Mouse (Mus musculus) midbrain, embryonic 12.5 days (tissue): ENCODE measurements around the gene Il25. TPM values are rescaled to one million over a fixed set of nuclear protein-coding genes. Genes with fewer than 3 reads are reported as not detected.
"Not testable (repeated sequence)": the region's sequence is repeated elsewhere in the genome, so short reads cannot be mapped to it uniquely, and the experiment has no call there.

Experiments used
- ATAC-seq: fragments of 200-750 bp; cut with Nextera tagmentation; 2 replicates; pipeline ENCODE4 v1.8.0; 2017; ENCODE audit warnings: low read depth, moderate TSS enrichment, moderate library complexity; ENCODE audit not compliant: low FRiP score
- H3K27ac ChIP-seq: fragments of 300-500 bp; sonication (generic); replicated peaks from 2 replicates; pipeline ENCODE4 v1.5.1; 2016; ENCODE audit warnings: mild to moderate bottlenecking
- H3K27me3 ChIP-seq: fragments of 300-500 bp; sonication (generic); 2 replicates; pipeline ENCODE4 v1.6.1; 2016; ENCODE audit warnings: mild to moderate bottlenecking
- H3K36me3 ChIP-seq: fragments of 300-500 bp; sonication (generic); 2 replicates; pipeline ENCODE4 v1.6.1; 2016
- H3K4me1 ChIP-seq: fragments of 300-500 bp; sonication (generic); 2 replicates; pipeline ENCODE4 v1.6.1; 2016
- H3K4me2 ChIP-seq: fragments of 300-500 bp; sonication (generic); replicated peaks from 2 replicates; pipeline ENCODE4 v1.6.1; 2016; ENCODE audit warnings: mild to moderate bottlenecking, moderate library complexity
- H3K4me3 ChIP-seq: fragments of 300-500 bp; sonication (generic); 2 replicates; pipeline ENCODE4 v1.5.1; 2016; ENCODE audit warnings: mild to moderate bottlenecking
- H3K9ac ChIP-seq: fragments of 300-500 bp; sonication (generic); replicated peaks from 2 replicates; pipeline ENCODE4 v1.6.1; 2016; ENCODE audit warnings: mild to moderate bottlenecking, moderate library complexity
- H3K9me3 ChIP-seq: fragments of 300-500 bp; sonication (generic); 2 replicates; pipeline ENCODE4 v1.6.1; 2016; ENCODE audit warnings: mild to moderate bottlenecking
- WGBS: fragments of 180-500 bp; shearing (Covaris S2); methylation state at CpG from one replicate; pipeline ENCODE4 v1.1.7; 2016; 5-methylcytosine and 5-hydroxymethylcytosine counted together
- polyA plus RNA-seq: library from polyadenylated mRNA; unstranded; fragments of >200 nt; fragmentation: Nextera tagmentation; extraction: Ambion mirVana; gene quantifications from 2 replicates; pipeline ENCODE4 v1.2.1, GENCODE M21; 2016

The Il25 gene
- polyA plus RNA-seq, 1 experiment from 2014 or later = not detected

DNA sequence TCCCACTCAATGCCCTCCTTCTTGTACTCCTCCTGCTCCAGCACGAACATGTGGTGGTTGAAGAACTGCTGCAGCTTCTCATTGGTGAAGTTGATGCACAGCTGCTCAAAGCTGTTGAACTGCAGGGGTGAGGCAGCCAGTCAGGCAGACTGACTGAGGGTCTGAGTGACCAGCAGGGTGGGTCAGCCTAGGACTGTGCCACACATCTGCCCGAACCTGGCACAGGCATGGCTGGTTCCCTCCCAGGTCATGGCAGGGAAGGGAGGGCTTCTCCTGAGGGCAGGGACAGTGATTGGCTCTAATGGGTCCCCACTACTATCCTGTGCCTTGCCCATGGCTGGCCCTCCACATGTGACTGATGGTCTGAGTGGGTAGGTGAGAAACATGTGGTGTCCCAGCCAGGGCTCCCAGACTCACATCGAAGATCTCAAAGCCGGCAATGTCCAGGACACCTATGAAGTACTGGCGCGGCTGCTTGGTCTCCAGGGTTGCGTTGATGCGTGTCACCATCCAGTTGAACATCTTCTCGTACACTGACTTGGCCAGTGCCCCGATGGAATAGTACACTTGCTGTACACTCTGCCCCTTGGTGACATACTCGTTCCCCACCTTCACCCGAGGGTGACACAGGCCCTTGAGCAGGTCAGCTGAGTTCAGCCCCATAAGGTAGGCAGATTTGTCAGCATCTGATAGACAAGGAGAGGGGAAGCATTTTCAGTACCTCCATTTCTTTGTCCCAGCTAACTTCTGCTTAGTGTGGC, 27.5 kb downstream of the Il25 start:
- not testable (repeated sequence) for H3K27ac ChIP-seq, H3K4me1 ChIP-seq, H3K9ac ChIP-seq, H3K36me3 ChIP-seq, H3K27me3 ChIP-seq, H3K9me3 ChIP-seq, H3K4me2 ChIP-seq, ATAC-seq, H3K4me3 ChIP-seq
- WGBS = 96% methylated on average over 12 of the region's 12 CpGs

DNA sequence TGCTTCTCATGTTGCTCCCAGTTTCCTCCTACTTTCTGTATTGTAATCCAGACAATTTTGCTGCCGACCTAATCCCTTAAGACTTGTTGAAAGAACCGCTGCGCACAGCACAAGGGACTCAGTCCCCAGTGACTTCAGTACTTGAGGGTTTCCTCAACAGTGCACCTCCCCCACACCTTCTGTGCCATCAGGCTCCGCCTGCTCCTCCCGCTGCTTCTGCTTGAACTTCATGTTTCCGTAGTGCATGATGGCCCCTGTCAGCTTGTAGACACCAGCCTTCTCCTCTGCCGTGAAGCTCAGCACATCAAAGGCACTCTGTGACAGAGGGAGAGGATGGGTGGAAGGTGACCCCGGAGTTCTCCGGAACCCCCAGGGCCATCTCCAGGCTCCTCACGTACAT, 28.3 kb downstream of the Il25 start:
- Histone ChIP-seq H3K4me3 (no peak overlapping the region), H3K36me3 (no peaks in the 10 kb centered on the region), H3K9ac (no peak overlapping the region), H3K27ac (no peak overlapping the region), H3K4me2 (no peak overlapping the region), H3K27me3 (no peaks in the 10 kb centered on the region), H3K4me1 (no peaks in the 10 kb centered on the region), H3K9me3 (no peaks in the 10 kb centered on the region)
- ATAC-seq = no peak
- WGBS = 72% methylated on average over 10 of the region's 10 CpGs

DNA sequence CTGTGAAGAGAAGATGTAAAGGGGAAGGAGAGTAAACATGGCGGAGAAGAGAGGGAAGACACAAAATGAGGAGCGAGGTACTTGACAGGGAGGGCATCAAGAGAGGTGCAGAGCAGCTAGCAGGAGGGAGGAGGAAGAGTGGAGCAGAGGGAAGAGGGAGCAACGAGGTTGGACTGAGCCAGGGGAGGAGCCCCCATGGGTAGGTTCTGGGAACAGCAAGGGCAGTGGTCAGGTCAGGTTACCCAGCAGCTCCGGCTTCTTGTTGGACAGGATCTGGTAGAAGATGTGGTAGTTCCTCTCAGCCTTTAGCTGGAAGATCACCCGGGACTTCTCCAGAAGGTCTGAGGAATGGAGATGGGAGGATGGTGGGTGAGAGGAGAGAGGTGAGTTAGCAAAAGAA, 29.0 kb downstream of the Il25 start:
- no peak overlapping the region for H3K4me2 ChIP-seq
- no peak for ATAC-seq
- WGBS = 81% methylated on average over 5 of the region's 5 CpGs

DNA sequence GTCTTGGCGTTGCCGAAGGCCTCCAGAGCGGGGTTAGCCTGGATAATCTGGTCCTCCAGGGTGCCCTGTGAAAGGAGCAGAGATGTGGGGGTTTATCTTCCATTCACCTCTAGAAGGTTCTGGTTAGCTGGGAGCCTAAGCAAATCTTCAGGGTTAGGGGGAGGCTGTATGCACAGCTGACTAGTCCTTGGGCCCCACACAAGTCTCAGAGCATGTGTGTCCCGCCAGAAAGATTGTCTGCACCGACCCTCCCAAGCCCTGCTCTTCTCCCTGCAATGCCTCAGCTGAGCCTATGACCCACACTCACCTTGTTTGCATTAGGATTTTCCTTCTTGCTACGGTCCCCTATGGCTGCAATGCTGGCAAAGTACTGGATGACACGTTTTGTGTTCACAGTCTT, 30.2 kb downstream of the Il25 start:
- Histone ChIP-seq H3K27me3 (no peaks in the 10 kb centered on the region), H3K36me3 (no peaks in the 10 kb centered on the region), H3K4me1 (no peaks in the 10 kb centered on the region), H3K4me3 (no peak overlapping the region), H3K9ac (no peak overlapping the region), H3K4me2 (no peak overlapping the region), H3K27ac (no peak overlapping the region), H3K9me3 (no peaks in the 10 kb centered on the region)
- ATAC-seq = no peak
- WGBS = 85% methylated on average over 7 of the region's 7 CpGs

More for the DNA sequence above, 29.0 kb downstream of the Il25 start:
- no peaks in the 10 kb centered on the region for H3K36me3 ChIP-seq
- H3K9ac ChIP-seq = no peak overlapping the region
- H3K4me1 ChIP-seq = no peaks in the 10 kb centered on the region
- H3K4me3 ChIP-seq = no peak overlapping the region
- H3K27ac ChIP-seq = no peak overlapping the region
- no peaks in the 10 kb centered on the region for H3K27me3 ChIP-seq
- H3K9me3 ChIP-seq = no peaks in the 10 kb centered on the region

DNA sequence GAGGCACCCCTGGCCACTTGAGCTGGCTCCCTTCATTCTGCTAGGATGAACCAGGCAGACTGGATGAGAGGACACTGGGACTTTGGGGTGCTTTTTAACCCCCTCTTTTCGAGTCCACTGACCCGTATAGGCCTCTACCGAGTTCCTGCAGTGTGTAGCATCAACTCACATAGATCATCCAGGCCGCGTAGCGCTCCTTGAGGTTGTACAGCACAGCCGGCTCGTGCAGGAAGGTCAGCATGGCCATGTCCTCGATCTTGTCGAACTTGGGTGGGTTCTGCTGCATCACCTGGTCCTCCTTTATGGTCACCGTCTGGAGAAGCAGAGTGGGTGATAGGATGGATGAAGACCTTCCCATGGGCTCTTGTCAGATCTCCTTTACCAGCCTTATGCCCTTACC, 31.2 kb downstream of the Il25 start:
- H3K27me3 ChIP-seq = no peaks in the 10 kb centered on the region
- no peak for ATAC-seq
- 87% methylated on average over 11 of the region's 11 CpGs for WGBS

DNA sequence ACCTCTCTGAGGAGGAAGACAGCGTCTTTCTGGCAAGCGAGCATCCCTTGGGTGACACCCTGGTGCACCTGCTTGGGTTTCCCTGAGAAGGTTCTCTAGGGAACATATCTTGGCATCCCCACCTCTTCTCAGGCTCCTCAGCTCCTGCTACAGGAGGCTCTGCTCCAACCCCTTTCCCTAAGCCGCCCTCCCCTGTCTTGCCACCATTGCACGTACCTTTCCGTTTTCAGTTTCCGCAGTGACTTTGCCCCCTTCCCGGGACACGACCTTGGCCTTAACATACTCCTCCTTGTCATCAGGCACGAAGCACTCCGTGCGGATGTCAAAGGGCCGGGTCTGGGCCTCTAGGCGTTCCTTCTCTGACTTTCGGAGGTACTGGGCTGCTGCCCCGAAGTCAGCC, 32.5 kb downstream of the Il25 start:
- H3K4me2 ChIP-seq = no peak overlapping the region
- H3K4me3 ChIP-seq = no peak overlapping the region
- WGBS = 88% methylated on average over 15 of the region's 15 CpGs
- no peak overlapping the region for H3K27ac ChIP-seq
- H3K4me1 ChIP-seq = no peaks in the 10 kb centered on the region
- no peaks in the 10 kb centered on the region for H3K36me3 ChIP-seq
- H3K9ac ChIP-seq = no peak overlapping the region
- ATAC-seq = no peak
- H3K27me3 ChIP-seq = no peaks in the 10 kb centered on the region
- no peaks in the 10 kb centered on the region for H3K9me3 ChIP-seq

More for the DNA sequence above, 31.2 kb downstream of the Il25 start:
- no peak overlapping the region for H3K4me2 ChIP-seq
- H3K36me3 ChIP-seq = no peaks in the 10 kb centered on the region
- no peak overlapping the region for H3K9ac ChIP-seq
- H3K4me3 ChIP-seq = no peak overlapping the region
- no peak overlapping the region for H3K27ac ChIP-seq
- H3K4me1 ChIP-seq = no peaks in the 10 kb centered on the region
- no peaks in the 10 kb centered on the region for H3K9me3 ChIP-seq

DNA sequence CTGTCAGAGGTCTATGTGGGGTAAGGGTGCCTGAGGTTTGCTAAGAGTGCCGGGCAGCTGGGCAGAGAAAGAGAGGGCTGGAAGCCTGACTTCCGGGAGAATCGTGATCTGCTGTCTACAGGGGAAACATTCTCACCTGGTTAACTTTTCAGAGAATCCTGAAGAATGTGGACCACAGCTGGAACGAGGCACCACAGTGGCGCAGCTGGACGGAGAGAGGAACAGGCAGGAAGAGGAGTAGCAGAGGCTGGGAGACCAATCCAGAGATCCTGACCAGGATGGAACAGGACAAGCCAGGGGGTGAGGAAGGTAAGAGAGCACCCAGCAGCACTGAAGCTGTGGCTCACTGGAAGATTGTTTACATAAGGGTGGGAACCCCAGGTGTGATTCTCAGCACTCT, 33.1 kb downstream of the Il25 start:
- no peak overlapping the region for H3K27ac ChIP-seq
- ATAC-seq = no peak
- no peak overlapping the region for H3K4me2 ChIP-seq
- no peaks in the 10 kb centered on the region for H3K4me1 ChIP-seq
- no peak overlapping the region for H3K9ac ChIP-seq
- no peaks in the 10 kb centered on the region for H3K9me3 ChIP-seq
- WGBS = 76% methylated on average over 6 of the region's 6 CpGs
- no peaks in the 10 kb centered on the region for H3K36me3 ChIP-seq
- no peaks in the 10 kb centered on the region for H3K27me3 ChIP-seq
- no peak overlapping the region for H3K4me3 ChIP-seq

DNA sequence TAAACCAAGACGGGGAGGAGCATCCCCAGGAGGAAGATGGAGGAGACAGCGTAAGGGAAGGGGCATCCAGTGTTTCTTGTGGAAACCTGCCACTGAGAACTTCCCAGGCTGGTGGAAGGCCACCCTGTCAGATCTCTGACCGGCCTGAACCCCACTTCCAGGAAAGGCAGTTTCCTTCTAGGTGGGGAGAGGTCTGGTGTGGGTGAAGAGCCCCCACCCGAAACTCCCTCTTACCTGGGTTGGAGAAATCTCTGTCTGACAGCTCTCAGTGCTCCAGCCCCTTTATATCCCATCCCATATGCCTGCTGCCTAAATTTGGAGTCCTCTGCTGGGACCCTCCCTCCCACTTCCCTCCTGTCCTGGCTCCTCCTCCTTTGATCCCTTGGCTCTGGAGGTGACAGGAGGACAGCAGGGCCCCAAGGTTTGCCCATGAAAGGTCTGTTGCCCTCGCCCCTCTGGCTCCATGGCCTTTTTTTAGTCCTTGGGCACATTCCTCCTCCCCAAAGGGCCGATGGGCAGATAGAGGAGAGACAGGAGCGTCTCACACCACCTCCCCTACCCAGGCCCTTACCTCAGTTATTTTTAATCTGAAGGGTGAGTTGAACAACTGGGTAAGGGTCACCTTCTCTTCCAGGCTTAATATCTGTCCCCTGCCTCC, 34.0 kb downstream of the Il25 start, which contains the start of gene Myh6:
TSS of gene Myh6 (minus strand) at position 608 of the 658 bp plus-strand sequence.
- H3K9me3 ChIP-seq = no peaks in the 10 kb centered on the region

DNA sequence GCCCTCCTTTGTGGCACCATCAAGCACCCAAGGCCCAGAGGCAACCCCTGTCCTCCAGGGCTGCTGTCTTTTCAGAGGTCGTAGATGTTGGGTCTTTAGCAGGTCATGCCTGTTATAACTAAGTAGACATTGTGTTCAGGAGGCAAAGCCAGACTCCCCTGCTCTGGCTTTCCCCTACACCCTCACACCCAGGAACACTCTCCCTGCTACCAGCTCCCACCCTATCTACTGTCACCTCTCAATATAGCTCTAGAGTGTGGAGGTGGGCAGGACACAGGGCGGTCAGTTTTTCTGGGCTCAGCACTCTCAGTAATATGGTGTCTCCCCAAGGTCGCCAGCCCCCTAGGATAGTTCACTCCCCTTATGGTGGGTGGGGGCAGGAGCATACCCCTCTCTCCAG, 35.4 kb downstream of the Il25 start:
- H3K9ac ChIP-seq = no peak overlapping the region
- no peaks in the 10 kb centered on the region for H3K9me3 ChIP-seq
- 93% methylated on average over 3 of the region's 3 CpGs for WGBS
- H3K36me3 ChIP-seq = no peaks in the 10 kb centered on the region
- H3K27me3 ChIP-seq = no peaks in the 10 kb centered on the region
- no peak overlapping the region for H3K27ac ChIP-seq
- no peak for ATAC-seq
- no peaks in the 10 kb centered on the region for H3K4me1 ChIP-seq
- no peak overlapping the region for H3K4me3 ChIP-seq
- no peak overlapping the region for H3K4me2 ChIP-seq

More for the DNA sequence above, 34.0 kb downstream of the Il25 start, which contains the start of gene Myh6:
- Histone ChIP-seq H3K4me3 (no peak within 1 kb of the TSS), H3K4me1 (no peaks in the 10 kb centered on the region), H3K9ac (no peak within 1 kb of the TSS), H3K4me2 (no peak within 1 kb of the TSS), H3K27me3 (no peaks in the 10 kb centered on the region), H3K27ac (no peak within 1 kb of the TSS), H3K36me3 (no peaks in the 10 kb centered on the region)
- no peak for ATAC-seq
- WGBS = 82% methylated on average over 7 of the region's 7 CpGs

DNA sequence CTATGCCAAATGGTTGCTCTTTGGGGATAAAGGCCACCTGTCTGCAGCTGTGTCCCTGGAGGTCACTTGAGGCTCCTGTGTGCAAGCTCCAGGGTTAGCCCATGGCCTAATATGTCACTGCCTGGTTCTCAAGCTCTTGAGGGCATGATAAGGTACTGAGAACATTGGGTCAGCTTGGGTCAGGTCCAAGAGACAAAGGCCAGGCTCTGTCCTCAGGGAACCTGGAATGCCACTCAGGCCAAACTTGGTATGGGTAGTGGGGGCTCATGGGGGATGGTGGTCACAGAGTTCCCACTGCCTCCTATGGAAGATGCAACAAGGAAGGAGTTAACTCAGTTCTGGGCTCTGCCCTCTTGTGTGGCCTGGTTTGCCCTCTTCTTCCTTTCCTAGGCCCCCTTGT, 35.8 kb downstream of the Il25 start:
- ATAC-seq = no peak
- H3K4me1 ChIP-seq = no peaks in the 10 kb centered on the region
- no peak overlapping the region for H3K27ac ChIP-seq
- no peak overlapping the region for H3K4me2 ChIP-seq
- no peak overlapping the region for H3K4me3 ChIP-seq
- no peaks in the 10 kb centered on the region for H3K36me3 ChIP-seq
- no peak overlapping the region for H3K9ac ChIP-seq
- H3K27me3 ChIP-seq = no peaks in the 10 kb centered on the region
- H3K9me3 ChIP-seq = no peaks in the 10 kb centered on the region

DNA sequence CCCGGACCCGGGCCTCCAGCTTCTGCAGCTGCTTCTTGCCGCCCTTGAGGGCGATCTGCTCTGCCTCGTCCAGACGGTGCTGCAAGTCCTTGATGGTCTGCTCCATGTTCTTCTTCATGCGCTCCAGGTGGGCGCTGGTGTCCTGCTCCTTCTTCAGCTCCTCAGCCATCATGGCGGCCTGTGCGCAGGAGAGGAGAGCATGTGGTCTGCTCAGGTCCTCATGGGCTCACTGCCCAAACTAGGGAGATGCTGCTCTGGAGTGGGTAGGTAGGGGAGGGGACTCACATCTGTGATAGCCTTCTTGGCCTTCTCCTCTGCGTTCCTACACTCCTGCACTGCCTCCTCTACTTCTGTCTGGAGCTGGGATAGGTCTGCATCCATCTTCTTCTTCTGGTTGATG, 40.3 kb downstream of the Il25 start:
- H3K9me3 ChIP-seq, H3K36me3 ChIP-seq, H3K4me3 ChIP-seq, H3K27me3 ChIP-seq, ATAC-seq, H3K27ac ChIP-seq, H3K4me2 ChIP-seq, H3K4me1 ChIP-seq, H3K9ac ChIP-seq: not testable (repeated sequence)
- WGBS = 96% methylated on average over 11 of the region's 11 CpGs

DNA sequence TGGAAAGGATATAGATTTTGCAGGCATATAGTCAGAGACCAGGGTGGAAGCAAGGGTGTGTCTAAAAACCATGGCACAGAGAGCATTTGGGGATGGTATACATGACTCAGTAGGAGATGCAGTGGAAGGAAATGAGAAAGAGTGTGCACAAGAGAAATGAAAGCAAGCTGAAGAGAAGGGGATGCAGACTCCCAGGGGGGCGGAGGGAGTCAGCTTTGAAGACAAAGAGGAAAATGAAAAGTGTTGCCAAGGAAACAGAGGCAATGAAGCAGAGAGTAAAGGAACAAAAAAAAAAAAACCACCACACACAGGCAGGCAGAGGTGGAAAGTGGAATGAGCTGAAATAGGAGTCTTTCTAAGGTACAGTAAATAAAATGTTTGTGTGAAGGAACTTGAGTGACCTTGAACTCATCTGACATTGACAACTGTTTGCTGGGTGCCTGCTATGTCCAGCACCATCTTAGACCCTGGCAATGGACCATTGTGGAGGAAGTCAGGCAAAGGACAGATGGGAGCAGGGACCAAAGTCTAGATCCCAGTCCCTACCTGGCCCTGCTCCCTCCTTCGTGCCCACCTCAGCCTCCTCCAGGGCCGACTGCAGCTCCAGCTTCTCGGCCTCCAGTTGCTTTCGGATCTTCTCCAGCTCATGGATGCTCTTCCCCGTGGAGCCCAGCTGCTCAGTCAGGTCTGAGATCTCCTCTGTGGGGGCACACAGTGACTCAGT, 41.7 kb downstream of the Il25 start:
- Histone ChIP-seq H3K4me1 (peaks cover 10% of the 10 kb centered on the region), H3K36me3 (no peaks in the 10 kb centered on the region), H3K4me3 (no peak overlapping the region), H3K27me3 (0 out of 2 replicates have a peak, but pooled peaks cover 4% of the 10 kb centered on the region), H3K9me3 (no peaks in the 10 kb centered on the region), H3K4me2 (no peak overlapping the region), H3K9ac (no peak overlapping the region), H3K27ac (no peak overlapping the region)
- WGBS = 78% methylated on average over 6 of the region's 6 CpGs
- ATAC-seq = no peak
